Mouse (Mus musculus) heart, adult 9 months (tissue): ENCODE results near the gene Rassf7.
"Not testable (repeated sequence)": the region's sequence is repeated elsewhere in the genome, so short reads cannot be mapped to it uniquely, and the experiment has no call there.

Source experiments
- DNase-seq, 2 experiments: peaks; one replicate each; pipeline ENCODE4 v3.0.0; 2022; ENCODE audit warnings: low spot score in 2 of 2

Gene Rassf7

GRCm38 (mm10) chr7:141222126-141222467 lies 6.4 kb downstream of the Rassf7 start:
- DNase-seq: no peak

GRCm38 (mm10) chr7:141222696-141223215 lies 7.1 kb downstream of the Rassf7 start:
- DNase-seq: no peak

- DNase-seq: no peak
Observed at GRCm38 (mm10) chr7:141226535-141226934, 10.9 kb downstream of the Rassf7 start.

GRCm38 (mm10) chr7:141227796-141228195 lies 12.1 kb downstream of the Rassf7 start:
- DNase-seq: no peak

GRCm38 (mm10) chr7:141228279-141229067 lies 12.8 kb downstream of the Rassf7 start, which contains the start of gene Phrf1:
Gene Phrf1 (plus strand): TSS chr7:141228784.
- peak; percentile 80 to 90 for DNase-seq

- no peak for DNase-seq
Observed at GRCm38 (mm10) chr7:141229702-141230101, 14.0 kb downstream of the Rassf7 start.

- no peak for DNase-seq
Observed at GRCm38 (mm10) chr7:141230570-141230969, 14.9 kb downstream of the Rassf7 start.

GRCm38 (mm10) chr7:141231111-141231510 lies 15.5 kb downstream of the Rassf7 start:
- no peak for DNase-seq

- no peak for DNase-seq
Observed at GRCm38 (mm10) chr7:141231551-141231950, 15.9 kb downstream of the Rassf7 start.

GRCm38 (mm10) chr7:141250486-141250885 lies 34.8 kb downstream of the Rassf7 start:
- DNase-seq: not testable (repeated sequence)

GRCm38 (mm10) chr7:141256159-141256558 lies 40.5 kb downstream of the Rassf7 start:
- DNase-seq: no peak

- no peak for DNase-seq
Observed at GRCm38 (mm10) chr7:141261480-141261879, 45.8 kb downstream of the Rassf7 start.

- no peak for DNase-seq
Observed at GRCm38 (mm10) chr7:141263640-141264039, 48.0 kb downstream of the Rassf7 start.

- no peak for DNase-seq
Observed at GRCm38 (mm10) chr7:141264041-141264700, 48.5 kb downstream of the Rassf7 start.

- peak in 1 of 2 experiments; percentile 33 for DNase-seq
Observed at GRCm38 (mm10) chr7:141264761-141265410, 49.2 kb downstream of the Rassf7 start.

GRCm38 (mm10) chr7:141265411-141265738 lies 49.7 kb downstream of the Rassf7 start:
- DNase-seq: no peak

GRCm38 (mm10) chr7:141265739-141266561 lies 50.3 kb downstream of the Rassf7 start, which contains the start of gene Irf7:
Gene Irf7 (minus strand): TSS chr7:141266481.
- peak; percentile 70 to 75 for DNase-seq
